Mouse (Mus musculus): ENCODE measurements around the gene Ccdc13. TPM values are rescaled to one million over a fixed set of nuclear protein-coding genes. Genes with fewer than 3 reads are reported as not detected.

The Ccdc13 gene
- polyA plus RNA-seq (2014; fragmentation: Illumina TruSeq; extraction: RNeasy Lipid Tissue Mini Kit (QIAGEN cat#74804)) = not detected

DNA sequence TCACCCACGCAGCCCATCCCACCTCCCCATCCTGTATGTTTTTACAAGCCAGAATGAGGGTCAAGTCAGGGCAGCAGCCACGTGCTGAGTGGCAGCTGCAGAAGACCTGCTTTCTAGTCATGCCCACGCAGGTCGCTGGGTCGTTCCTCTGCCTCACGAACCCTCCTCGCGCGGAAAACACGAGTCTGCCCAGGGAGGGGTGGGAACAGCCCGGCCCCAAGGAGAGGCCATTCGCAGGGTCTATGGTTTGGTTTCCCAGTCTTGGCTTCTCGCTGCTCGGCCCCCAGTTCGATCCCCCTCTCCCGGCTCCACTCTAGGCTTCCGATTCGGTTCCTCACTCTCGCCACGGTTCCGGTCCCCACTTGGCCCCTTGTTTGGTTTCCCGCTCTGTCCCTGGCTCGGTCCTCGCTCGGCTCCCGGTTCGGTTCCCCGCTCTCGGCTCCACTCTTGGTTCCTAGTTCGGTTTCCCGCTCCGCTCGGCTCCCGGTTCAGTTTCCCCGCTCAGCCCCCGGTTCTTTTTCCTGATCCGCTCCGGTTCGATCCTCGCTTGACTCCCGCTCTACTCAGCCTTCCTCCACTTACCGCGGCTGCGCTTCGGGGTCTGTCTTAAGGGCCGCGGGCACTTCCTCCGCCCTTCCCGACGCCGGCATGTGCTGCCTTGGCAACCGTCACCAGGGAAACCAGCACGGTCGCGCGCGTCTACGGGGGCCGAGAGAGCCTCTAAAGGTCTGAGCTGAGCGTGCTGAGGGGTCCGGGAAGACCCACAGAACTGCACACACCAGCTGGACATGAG lies at the start of gene Ccdc13:
Gene Ccdc13, minus strand, starts transcription at position 633 of the 793 bp plus-strand sequence.

GRCm38 (mm10) chr9:121858153-121858488 lies 18.9 kb upstream of the Ccdc13 start, which contains the start of gene Higd1a:
Gene Higd1a (minus strand): TSS chr9:121858362.

DNA sequence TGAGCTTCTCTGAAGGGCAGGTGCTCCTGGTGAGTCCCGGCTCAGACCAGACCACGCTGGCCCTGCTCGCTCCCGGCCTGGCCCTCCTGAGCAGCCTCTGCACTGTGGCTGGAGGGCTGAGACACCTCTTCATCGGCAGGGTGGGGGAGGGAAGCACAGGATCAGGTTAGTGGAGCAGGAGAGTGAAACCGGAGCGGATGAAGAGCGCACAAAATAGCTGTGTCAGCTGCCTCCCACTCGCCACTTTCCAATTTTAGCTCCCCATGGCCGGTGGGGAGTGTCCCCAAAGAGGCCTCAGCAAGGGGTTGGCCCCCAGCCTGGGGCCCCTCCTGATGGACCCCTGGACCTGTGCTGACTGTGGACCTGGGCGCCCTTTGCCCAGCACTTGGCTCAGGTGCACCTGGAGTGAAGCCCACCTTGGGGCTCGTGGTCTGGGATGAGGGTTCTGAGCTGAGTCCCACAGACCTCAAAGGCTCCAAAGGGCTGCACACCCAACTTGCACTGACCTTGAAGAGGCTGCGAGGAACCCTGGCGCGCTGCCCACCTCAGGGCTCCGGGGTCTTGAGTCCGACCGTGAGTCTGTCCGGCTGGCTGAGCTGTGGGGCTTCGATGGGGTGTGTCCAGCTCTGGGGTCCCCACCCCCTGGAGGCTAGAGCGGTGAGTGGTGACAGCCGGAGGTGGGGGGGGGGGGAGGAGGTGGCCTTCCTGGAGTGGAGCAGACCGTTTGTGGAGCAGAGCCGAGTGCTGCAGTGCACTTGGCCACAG lies 47.3 kb downstream of the Ccdc13 start, which contains the start of gene Hhatl:
Gene Hhatl, minus strand, starts transcription at position 751 of the 765 bp plus-strand sequence.

DNA sequence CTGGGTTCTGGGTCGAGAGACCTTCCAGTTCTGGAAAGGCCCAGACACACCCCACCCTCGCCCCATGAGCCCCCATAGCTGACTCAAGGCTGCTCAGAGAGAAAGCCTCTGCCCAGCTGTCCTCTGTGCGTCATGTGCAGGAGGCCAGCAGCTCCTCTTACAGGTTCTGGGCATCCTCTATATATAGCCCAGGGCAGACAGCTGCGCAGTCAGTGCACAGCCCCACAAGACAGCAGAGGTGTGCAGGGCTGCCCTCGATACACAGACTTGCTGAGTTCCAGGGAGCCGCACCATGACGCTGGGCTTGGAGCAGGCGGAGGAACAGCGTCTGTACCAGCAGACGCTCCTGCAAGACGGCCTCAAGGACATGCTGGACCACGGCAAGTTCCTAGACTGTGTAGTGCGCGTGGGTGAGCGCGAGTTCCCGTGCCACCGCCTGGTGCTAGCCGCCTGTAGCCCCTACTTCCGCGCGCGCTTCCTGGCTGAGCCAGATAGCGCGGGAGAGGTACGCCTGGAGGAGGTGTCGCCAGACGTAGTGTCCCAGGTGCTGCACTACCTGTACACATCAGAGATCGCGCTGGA lies 61.7 kb downstream of the Ccdc13 start, which contains the start of gene Klhl40:
Gene Klhl40, plus strand, starts transcription at position 124 of the 582 bp plus-strand sequence.

GRCm38 (mm10) chr9:121759091-121760081 lies 79.9 kb downstream of the Ccdc13 start, which contains the start of gene Zfp651:
Gene Zfp651 (plus strand): TSS chr9:121759330.

Other genes with a start within 250 kb of the Ccdc13 start
- not detected for gene Lyzl4, start 197.4 kb downstream of the Ccdc13 start, polyA plus RNA-seq (2014; fragmentation: Illumina TruSeq; extraction: RNeasy Lipid Tissue Mini Kit (QIAGEN cat#74804))
- 0.20 TPM for gene Vipr1, start 196.7 kb downstream of the Ccdc13 start, polyA plus RNA-seq (2014; fragmentation: Illumina TruSeq; extraction: RNeasy Lipid Tissue Mini Kit (QIAGEN cat#74804))
- 10.4 TPM for gene Sec22c, start 134.0 kb downstream of the Ccdc13 start, polyA plus RNA-seq (2014; fragmentation: Illumina TruSeq; extraction: RNeasy Lipid Tissue Mini Kit (QIAGEN cat#74804))
- gene Ss18l2, start 129.1 kb downstream of the Ccdc13 start, polyA plus RNA-seq (2014; fragmentation: Illumina TruSeq; extraction: RNeasy Lipid Tissue Mini Kit (QIAGEN cat#74804)) = 18.5 TPM
- gene Nktr, start 120.3 kb downstream of the Ccdc13 start, polyA plus RNA-seq (2014; fragmentation: Illumina TruSeq; extraction: RNeasy Lipid Tissue Mini Kit (QIAGEN cat#74804)) = 128 TPM
- 0.60 TPM for gene Zfp651, start 80.1 kb downstream of the Ccdc13 start, polyA plus RNA-seq (2014; fragmentation: Illumina TruSeq; extraction: RNeasy Lipid Tissue Mini Kit (QIAGEN cat#74804))
- not detected for gene Klhl40, start 61.9 kb downstream of the Ccdc13 start, polyA plus RNA-seq (2014; fragmentation: Illumina TruSeq; extraction: RNeasy Lipid Tissue Mini Kit (QIAGEN cat#74804))
- gene Hhatl, start 47.0 kb downstream of the Ccdc13 start, polyA plus RNA-seq (2014; fragmentation: Illumina TruSeq; extraction: RNeasy Lipid Tissue Mini Kit (QIAGEN cat#74804)) = not detected
- gene Higd1a, start 18.9 kb upstream of the Ccdc13 start, polyA plus RNA-seq (2014; fragmentation: Illumina TruSeq; extraction: RNeasy Lipid Tissue Mini Kit (QIAGEN cat#74804)) = 21.6 TPM
- gene Ackr2, start 58.9 kb upstream of the Ccdc13 start, polyA plus RNA-seq (2014; fragmentation: Illumina TruSeq; extraction: RNeasy Lipid Tissue Mini Kit (QIAGEN cat#74804)) = 1.2 TPM
- not detected for gene Cyp8b1, start 76.8 kb upstream of the Ccdc13 start, polyA plus RNA-seq (2014; fragmentation: Illumina TruSeq; extraction: RNeasy Lipid Tissue Mini Kit (QIAGEN cat#74804))
- gene Fam198a, start 111.5 kb upstream of the Ccdc13 start, polyA plus RNA-seq (2014; fragmentation: Illumina TruSeq; extraction: RNeasy Lipid Tissue Mini Kit (QIAGEN cat#74804)) = 4.8 TPM
- 0.37 TPM for gene Pomgnt2, start 157.6 kb upstream of the Ccdc13 start, polyA plus RNA-seq (2014; fragmentation: Illumina TruSeq; extraction: RNeasy Lipid Tissue Mini Kit (QIAGEN cat#74804))